Mouse (Mus musculus) layer of hippocampus, postnatal 10 days (tissue): ENCODE data around the gene Lfng. TPM values are rescaled to one million over a fixed set of nuclear protein-coding genes. Genes with fewer than 3 reads are reported as not detected.

Source experiments
- DNase-seq, 2 experiments: peaks; one replicate each; pipeline ENCODE4 v3.0.0; 2021; ENCODE audit warnings: low spot score in 2 of 2
- total RNA-seq, 2 experiments: library from RNA; stranded (reverse); gene quantifications; 2 replicates each; pipeline ENCODE4 v1.2.3; 2021

Lfng gene
- total RNA-seq, 2 experiments from 2014 or later, result 29.3 to 38.8 TPM

DNA sequence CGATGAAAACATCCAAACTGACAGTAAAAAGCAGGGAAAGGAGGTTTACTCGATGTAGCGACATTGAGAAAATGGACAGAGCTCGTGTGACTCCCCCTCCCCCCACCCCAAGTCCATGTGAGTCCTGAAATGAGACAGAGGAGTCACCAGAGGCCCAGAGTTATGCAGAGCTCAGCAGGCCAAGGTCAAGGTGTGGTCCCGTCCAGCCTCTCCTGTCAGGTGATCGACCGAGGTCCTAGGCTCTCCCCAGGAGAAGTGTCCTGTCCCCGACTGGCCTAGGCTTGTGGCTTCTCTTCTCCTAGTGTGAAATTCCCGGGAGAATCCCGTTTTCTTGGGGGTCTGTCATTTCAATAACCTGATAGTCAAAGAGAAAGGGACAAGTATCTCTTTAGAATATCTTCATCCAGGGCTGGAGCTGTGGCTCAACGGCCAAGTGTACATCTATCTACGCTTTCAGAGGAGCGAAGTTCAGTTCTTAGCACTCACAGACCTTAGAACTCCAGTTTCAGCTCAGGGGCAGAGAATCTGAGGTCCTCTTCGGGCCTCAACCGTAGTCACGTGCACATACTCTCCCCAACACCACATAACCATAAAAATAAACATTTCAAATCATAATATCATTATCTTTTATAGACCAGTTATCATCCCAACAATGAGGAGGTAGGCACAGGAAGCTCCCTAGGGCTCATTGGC is 17.9 kb upstream of the Lfng start:
- no peak for DNase-seq

DNA sequence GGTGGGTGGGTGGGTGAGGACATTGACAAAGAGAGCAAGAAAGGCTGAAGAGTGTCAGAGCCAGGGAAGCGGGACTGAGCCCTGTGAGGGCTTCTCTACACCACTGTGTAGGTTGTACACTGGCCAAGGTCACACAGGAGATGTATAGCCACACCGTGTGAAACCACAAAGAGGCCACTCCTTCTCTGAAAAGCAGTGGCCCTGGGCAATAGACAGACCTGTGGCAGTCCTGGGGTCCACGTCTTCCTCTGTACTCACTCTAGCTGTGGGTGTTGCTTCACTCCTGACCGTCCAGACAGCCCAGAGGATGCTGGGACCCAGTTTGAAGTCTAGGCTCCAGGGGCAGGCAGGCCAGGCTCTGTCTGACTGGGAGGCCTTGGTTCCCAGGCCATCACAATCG is 12.3 kb upstream of the Lfng start:
- no peak for DNase-seq

DNA sequence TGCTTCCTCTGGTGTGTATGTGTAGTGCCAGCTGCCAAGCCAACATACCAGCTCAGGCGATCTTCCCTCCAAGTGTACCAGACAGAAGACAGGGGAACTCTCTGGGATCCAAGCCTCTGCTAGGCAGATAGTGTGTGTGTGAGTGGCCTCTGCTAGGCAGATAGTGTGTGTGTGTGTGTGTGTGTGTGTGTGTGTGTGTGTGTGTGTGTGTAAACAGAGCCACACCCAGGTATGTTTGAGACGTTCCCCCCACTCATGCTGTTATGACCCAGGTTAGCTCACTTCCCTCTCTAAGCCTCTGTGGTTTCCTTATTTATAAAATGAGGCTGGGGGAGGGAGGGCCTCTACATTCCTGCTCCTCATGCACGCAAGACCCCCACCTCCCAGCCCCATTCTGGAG is 10.7 kb upstream of the Lfng start:
- DNase-seq, result no peak

DNA sequence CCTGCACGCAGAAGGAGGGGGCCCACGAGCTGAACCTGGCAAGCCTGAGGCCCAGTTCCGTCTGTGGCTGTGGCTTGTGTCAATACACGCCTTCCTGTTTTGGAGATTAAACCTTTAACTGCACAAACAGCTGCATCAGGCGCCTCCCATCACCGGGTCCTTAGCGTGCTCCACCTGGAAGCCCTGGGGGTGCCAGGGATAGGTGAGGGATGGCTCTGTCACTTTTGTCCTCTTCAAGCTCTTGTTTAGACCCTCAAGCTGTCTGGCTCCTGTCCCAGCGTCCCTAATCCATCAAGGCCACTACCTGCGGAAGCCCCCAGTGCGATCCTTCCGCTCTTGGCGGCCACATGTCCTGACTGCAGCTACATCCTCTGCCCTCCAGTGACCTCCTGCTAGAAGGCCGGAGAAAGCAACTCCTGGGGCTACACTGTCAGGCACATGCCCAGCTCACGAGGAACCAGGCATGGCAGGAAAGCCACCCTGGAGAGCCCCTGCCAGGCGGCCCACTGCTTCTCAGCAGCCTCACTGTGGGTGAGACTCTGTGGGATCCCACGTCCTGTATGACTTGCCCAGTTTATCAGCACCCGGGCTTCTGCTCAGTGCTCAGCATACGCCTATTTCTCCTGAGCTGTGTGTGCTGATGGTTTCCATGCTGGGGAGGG is 10.1 kb upstream of the Lfng start:
- DNase-seq, result no peak

DNA sequence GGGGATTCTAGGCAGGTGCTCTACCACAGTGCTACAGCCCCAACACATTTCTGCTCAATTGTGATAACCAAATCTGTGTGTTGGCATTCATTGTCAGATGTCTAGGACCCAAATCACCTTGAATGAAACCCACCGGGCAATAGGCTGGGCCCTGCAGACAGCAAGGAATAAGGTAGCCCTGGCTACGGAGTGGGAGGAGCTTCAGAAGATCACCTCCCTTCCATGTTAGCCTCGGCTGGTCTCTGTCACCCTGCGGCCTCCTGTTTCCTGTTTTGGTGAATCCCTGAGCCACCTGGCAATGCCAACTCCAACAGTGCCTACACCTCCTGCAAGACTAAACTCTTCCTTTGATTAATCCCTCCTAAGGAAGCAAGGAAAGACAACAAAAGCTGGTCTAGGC is 9.3 kb upstream of the Lfng start:
- no peak for DNase-seq

DNA sequence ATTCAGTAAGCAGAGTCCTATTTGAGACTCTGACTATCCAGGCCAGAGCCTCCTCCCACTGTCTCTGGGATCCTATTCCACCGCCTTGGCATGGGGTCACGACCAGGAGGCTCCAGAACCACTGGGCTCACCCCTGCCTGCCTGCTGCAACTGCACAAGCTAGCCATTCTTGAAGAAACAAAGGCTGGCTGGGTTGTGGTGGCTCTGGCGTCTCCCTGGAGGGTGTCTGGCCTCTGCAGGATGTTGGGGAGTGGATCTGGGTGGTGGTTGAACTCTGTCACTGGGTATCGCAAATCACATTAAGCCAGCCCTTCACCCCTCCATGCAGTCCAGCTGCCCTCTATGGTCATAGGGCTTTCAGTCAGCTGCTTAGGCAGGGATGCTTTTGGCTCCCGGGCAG is 7.2 kb upstream of the Lfng start:
- no peak for DNase-seq

DNA sequence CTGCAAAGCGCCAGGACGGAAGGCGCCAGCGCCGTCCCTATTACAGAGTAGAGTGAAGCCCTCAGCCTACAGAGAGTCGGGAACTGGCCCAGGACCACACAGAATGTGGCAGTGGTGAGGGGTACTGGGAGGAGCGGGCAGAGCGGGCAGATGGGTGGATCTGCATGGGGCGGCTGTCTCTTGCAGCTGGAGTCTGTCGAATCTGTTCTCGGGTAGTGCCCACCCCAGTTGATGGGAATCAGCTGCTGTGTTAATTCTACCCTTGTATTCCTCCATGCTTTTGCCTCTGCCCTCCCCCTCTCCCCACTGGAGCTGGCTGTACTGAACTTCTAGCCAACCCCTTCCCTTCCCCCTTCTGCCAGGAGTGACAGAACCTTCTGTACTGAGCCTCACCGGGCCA is 5.4 kb upstream of the Lfng start:
- DNase-seq, result no peak

DNA sequence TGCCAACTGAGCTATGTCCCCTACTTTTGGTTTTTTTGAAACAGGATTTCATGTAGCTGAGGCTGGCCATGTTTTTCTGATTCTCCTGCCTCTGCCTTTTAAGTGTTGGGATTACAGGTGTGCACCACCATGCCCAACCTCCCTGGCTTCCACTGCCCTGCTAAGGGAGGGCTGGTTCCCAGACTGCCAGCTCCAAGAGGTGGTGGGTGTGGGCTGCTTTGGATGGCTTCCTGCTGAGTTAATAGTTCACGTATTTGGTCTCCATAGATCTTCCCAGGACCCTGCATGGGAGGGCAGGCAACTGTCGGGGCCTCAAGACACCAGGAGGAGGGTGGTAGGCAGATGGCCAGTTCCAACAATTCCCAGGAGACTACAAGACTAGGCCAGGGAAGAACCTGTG is 4.6 kb upstream of the Lfng start:
- DNase-seq, result no peak

DNA sequence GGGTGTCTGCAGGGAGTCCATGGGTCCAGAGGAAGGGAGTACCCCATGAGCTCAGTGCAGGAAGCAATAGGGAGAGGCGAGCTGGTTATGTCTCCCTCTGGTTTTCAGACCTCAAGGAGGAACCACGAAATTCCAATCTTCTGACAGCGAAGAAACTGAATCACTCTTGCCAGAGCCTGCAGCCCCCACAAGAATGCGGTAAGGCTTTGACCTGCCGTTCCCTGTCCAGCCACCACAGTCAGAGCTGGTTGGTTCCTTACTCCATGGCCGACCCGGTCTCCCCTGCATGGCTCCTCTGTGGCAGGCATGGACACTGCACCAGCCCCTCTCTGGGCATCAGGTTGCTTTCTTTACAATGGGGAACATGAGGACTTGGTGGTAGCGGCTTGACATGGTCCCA is 2.7 kb upstream of the Lfng start:
- DNase-seq, result no peak

DNA sequence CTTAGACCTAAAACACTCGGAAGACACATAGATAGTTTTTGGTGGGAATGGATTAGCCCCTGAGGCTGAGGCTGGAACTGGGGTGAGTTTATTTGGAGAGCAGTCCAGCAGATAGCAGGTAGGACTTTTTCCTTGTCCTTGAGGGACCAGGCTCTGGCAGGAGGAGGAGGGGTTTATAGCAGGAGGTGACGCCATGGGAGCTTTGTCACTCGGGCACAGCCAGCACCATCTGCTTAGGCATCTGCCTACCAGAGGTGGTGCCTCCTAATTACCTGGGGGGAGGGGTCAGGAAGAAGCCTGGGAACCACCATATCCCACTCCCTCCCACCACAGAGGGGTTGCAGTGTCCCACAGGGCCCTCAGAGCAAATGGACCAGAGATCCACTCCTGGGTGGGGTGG is 1.9 kb upstream of the Lfng start:
- peak in 1 of 2 experiments; percentile 11 for DNase-seq

DNA sequence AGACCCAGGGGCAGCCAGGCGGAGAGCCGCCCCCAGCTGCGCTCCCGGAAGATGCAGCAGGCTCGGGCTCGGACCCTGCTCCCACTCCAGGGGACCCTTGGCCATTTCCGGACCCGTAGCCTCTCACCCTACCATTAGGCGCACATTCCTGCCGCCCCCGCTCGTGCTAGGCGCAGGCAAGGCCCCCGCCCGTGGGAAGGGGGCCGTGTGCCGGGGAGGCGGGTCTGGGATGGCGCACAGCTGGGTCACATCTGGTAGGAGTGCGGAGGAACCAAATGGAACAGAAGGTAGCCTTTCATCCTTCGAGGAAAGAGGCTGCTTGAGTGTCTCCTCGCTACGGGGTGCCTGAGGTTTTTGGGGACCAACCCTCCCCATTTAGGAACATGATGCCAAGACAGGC is 734 bp upstream of the Lfng start:
- DNase-seq, result peak in 1 of 2 experiments; percentile 13

DNA sequence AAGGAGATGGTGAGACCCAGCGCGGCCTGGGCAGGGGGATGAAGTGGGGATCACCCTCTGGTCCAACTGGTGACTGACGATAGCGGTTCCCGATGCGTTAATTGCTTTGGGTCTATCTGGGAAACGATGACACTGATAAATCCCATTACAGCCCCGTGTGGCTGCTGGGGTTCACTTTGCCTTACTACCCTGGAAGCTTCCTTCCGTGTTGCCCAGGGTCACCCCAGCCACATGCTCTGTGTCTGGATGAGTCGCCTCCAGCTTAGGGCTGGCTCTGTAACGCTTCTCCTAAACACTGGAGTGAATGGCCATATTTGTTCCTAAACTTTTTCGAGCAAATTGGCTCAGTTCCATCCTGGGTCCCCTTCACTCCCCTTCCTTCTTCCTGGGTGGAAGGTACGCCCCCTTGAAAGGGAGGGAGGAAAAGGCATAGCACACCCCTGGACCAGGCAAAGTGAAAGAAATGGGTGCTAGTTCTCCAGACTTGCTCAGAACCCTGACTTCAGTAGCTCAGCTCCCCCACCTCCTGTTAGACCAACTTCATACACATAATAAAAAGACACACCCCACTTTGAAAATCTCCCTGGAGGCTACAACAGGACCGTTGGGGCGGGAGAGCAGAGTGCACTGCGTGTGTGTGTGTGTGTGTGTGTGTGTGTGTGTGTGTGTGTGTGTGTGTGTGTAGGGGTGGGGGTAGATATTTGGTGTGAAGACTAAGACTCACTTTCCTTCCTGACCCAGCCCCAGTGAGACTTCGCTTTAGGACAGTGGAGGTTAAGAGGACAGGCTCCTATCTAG is 915 bp downstream of the Lfng start:
- DNase-seq, result peak in 1 of 2 experiments; percentile 27

DNA sequence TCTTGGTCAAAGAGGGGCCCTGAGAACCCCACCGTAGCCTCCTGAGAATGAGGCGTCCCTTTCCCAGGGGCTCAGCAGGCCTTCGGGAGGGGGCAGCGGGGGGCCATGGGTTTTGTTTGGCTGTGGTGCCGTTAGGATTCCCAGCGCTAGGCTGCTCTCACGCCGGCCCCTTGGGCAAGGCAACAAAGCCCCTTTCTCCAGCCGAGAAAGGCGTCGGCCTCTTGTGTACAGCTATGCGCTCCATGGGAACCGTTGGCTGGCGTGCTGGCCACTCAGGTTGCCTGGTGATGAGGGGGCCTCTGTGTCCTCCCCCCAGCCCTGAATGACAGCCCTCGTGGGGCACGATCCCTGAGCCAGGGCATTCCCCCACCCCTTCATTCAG is 1.5 kb downstream of the Lfng start:
- peak; percentile 60 to 69 for DNase-seq

DNA sequence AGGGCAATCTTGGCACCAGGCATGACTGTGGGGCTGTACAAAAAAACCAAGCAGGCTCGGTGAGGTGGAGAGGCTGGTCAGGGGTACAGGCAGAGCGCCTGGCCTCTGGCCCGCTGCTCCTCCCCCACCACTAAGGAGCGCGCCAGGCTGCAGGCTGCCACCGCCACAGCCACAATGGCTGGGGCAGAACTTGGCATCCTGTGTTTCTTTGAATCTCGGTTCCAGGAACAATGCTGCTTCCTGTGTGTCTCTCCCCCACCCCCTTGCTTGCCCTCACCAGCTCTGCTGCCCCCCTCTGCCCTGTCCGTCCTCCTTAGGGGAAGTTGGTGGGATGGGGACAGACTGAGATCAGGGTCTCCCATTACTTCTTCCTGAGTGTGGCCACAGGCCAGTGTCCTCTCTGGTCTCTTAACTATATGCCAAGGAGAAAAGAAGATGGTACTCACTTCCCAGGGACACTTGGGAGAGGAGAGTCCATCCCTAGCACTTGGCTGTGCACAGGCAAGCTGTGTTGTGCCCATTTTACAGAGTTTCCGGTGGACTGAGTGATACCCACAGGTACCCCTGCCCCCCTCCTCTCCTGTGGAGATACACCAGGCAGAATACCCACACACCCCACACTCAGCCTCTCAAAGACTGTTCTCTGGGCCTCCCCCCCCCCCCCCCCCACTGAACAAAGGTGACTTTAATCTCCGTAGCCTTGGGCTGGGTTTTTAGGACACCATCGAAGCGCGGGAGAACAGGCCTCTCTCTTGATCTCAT is 2.6 kb downstream of the Lfng start:
- DNase-seq, result peak; percentile 69 to 72

DNA sequence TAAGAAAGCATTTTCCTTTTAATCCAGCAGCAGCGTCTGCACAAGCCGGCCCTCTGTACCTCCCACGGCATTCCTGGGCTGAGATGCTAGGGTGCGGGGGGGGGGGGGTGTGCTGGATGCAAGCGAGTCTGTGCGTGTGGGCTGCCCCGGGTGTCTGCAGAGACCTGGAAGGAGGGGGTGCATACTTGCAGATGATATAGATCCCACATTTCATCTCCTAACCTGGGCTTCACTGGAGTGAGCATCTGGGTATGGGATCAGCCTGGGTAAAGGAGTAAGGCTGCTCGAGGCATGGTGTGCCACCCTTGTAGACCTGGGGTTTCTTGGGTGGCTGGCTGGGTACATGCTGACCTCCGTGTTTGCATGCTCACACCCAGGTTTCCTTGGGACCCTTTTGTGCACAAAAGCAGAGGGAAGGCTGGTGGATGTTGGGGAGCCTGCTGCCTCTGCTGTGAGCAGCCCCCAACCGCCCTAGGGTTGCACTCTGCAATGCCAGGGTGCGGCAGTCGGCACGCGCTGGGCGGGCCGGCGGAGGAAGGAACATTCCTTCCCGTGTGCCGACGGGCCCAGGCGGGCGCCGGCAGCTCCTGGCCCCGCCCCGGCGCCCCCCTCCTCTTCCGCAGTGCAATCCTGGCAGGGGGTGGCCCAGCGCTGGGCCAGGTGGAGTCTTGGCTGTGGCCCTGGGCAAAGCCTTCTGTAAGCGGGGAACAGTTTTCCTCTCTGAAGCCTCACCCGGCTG is 3.3 kb downstream of the Lfng start:
- peak in 1 of 2 experiments; percentile 13 for DNase-seq

DNA sequence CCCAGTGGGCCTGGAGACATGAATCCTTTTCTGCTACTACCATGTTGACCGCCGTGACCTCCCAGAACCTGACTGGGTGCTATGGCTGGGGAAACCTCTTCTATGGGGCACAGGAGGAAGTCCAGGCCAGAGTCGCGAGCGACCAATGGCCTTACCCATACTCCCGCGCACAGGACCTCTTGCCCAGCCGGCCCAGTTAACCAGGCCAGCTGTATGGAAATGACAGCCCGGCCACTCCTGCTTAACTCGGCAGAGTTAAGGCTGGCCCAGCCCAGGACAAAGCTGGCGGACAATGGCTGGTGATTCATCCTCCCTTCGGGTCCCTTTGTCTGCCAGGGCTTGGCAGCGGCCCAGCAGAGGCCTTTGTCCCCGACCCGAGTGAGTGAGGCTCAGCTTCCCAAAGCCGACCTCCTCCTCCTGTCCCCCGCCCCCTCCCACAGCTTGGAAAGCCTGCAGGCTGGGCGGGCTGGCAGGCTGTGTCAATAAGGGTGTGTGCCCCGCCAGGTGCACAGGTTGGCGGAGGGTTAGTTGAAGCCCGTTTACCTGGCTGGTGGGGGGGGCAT is 4.0 kb downstream of the Lfng start:
- DNase-seq, result peak in 1 of 2 experiments; percentile 77

DNA sequence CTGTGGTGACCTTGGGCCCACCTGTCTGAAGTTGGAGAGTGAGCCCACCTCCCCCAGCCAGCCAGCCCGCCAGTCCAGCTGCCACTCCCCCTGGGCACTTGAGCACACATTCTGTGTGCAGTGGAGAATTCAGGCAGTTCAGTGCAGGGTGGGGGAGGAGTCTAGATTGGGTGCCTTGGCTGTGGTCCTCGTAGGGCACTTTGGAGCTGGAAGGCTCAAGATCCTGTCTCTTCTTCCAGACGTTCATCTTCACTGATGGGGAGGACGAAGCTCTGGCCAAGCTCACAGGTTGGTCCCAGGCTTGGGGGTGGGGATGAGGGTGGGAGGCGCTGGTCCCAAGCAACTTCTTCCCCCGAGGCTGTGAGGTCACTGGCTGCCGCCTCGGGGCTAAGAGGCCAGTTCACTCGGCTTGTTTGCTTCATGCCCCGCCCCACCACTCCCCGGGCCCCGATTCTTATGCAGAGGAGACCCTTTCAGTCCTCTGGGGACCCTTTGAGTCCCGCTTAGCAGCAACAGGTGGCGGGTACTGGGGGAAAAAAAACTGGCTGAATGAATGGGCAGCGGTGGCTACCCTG is 4.6 kb downstream of the Lfng start:
- peak in 1 of 2 experiments; percentile 14 for DNase-seq

DNA sequence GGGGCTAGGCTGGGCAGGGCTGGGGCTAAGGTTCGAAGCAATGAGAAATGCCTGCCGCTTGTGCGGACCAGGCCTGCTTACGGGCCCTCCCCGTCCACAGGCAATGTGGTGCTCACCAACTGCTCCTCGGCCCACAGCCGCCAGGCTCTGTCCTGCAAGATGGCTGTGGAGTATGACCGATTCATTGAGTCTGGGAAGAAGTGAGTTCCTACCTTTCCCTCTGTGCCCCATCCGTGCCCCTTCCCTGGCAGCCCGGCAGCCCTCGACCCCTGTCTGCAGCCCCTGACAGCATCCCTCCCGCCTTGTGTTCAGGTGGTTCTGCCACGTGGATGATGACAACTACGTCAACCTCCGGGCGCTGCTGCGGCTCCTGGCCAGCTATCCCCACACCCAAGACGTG is 5.1 kb downstream of the Lfng start:
- DNase-seq, result peak in 1 of 2 experiments; percentile 9

DNA sequence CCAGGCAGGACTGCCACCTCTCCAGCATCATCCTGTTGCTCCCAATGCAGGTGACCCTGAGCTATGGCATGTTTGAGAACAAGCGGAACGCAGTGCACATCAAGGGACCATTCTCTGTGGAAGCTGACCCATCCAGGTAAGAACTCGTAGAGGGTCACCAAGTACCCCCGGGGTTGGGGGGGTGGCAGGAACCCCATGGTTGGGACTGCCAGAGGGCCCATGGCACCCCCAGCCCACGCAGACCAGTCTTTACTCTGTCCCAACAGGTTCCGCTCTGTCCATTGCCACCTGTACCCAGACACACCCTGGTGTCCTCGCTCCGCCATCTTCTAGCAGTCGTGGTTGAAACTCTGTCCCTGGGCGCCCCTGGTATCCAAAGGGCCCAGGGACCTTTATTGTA is 7.0 kb downstream of the Lfng start:
- no peak for DNase-seq

DNA sequence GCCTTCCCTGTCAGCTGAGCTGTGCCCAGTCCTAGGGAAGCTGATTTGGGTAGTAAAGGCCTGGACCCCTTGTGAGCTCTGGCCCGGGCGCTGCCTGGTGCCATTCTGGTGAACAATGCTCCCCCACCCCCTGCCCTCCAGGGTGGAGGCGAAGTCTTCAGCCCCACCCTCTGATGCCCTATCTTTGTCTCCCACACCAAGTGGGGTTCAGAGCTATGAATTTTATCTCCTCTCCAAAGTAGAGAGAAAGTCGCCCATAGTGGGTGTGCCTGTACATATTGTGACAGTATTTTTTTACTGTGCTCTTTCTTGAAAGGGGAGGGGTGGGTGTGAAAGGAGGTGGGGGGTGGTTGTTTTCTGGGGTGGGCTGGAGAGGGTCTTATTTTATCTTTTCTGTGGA is 7.7 kb downstream of the Lfng start:
- DNase-seq, result no peak
